Mouse (Mus musculus) E14TG2a.4 (cell line): ENCODE measurements around the gene Ripor3.

ENCODE experiments used
- CTCF ChIP-seq: conservative IDR thresholded peaks from 2 replicates; pipeline ENCODE4 v1.5.1; 2014; ENCODE audit warnings: low read length
- NANOG ChIP-seq: IDR thresholded peaks from 2 replicates; pipeline ENCODE4 v1.6.1; 2014; ENCODE audit warnings: borderline replicate concordance, low read length, mixed read lengths
- POU5F1 ChIP-seq: IDR thresholded peaks from 2 replicates; pipeline ENCODE4 v1.6.1; 2014; ENCODE audit warnings: low read length, borderline replicate concordance

DNA sequence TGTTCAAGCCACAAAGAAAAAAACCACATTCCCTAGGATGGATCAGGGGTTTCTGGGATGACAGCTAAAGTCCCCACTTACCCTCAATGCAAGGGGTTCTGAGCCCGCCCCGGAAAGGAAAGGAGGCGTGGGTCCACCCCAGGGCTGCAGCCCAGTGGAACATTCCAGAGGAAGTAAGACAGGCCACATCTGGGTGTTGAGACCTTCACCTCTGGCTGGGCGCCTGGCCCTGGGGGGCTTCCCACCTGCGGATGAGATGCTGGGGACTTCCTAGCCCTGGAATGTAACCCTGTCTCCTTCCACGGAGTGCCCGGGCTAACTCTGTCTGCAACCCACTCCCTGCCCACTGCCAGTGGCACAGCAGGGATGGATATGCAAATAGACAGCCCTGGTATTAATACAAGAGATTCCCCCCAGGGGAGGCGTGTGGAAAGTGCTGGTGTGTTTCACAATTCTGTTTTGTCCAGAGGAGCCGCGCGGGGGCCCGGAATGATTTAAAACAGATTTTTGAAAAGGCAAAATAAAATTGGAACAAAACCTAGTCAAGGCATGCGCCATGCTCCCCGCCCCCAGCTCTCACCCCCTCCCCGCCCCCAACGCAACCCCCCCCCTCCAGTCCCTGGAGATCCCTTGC, 38.7 kb upstream of the Ripor3 start:
- no peak for TF ChIP-seq CTCF
- TF ChIP-seq NANOG: no peak
- TF ChIP-seq POU5F1: no peak
